Mouse (Mus musculus) kidney, embryonic 16.5 days (tissue): ENCODE data around the gene Hdac7. TPM values are rescaled to one million over a fixed set of nuclear protein-coding genes. Genes with fewer than 3 reads are reported as not detected.
A peak's percentile ranks its signal among the peaks of the same experiment; 100 is the strongest.

Experiments
- ATAC-seq: fragments of 200-750 bp; cut with Nextera tagmentation; 2 replicates; pipeline ENCODE4 v1.8.0; 2017; ENCODE audit warnings: moderate TSS enrichment; ENCODE audit not compliant: low FRiP score, low TSS enrichment
- H3K27ac ChIP-seq: fragments of 300-500 bp; sonication (generic); 2 replicates; pipeline ENCODE4 v1.5.1; 2014; ENCODE audit warnings: low read length
- H3K27me3 ChIP-seq: fragments of 300-500 bp; sonication (generic); 2 replicates; pipeline ENCODE4 v1.6.1; 2014; ENCODE audit warnings: low read length, control low read depth, mixed read lengths; ENCODE audit not compliant: insufficient read depth
- H3K36me3 ChIP-seq: fragments of 300-500 bp; sonication (generic); 2 replicates; pipeline ENCODE4 v1.6.1; 2014; ENCODE audit warnings: low read length, control low read depth, mixed read lengths; ENCODE audit not compliant: insufficient read depth
- H3K4me1 ChIP-seq: fragments of 300-500 bp; sonication (generic); 2 replicates; pipeline ENCODE4 v1.6.1; 2014; ENCODE audit warnings: low read length, control low read depth, mixed read lengths; ENCODE audit not compliant: insufficient read depth
- H3K4me2 ChIP-seq: fragments of 300-500 bp; sonication (generic); replicated peaks from 2 replicates; pipeline ENCODE4 v1.6.1; 2014; ENCODE audit warnings: low read depth, low read length
- H3K4me3 ChIP-seq: fragments of 300-500 bp; sonication (generic); 2 replicates; pipeline ENCODE4 v1.5.1; 2014; ENCODE audit warnings: mild to moderate bottlenecking, low read length
- H3K9ac ChIP-seq: fragments of 300-500 bp; sonication (generic); replicated peaks from 2 replicates; pipeline ENCODE4 v1.6.1; 2014; ENCODE audit warnings: low read length
- H3K9me3 ChIP-seq: fragments of 300-500 bp; sonication (generic); 2 replicates; pipeline ENCODE4 v1.6.1; 2016; ENCODE audit warnings: low read length, control low read depth
- WGBS: fragments of 180-500 bp; shearing (Covaris S2); extraction: QIAGEN DNeasy Blood & Tissue Kit; methylation state at CpG from one replicate; pipeline ENCODE4 v1.1.7; 2014; 5-methylcytosine and 5-hydroxymethylcytosine counted together
- polyA plus RNA-seq: library from polyadenylated mRNA; unstranded; fragments of >200 nt; fragmentation: Nextera tagmentation; extraction: Ambion mirVana; gene quantifications from 2 replicates; pipeline ENCODE4 v1.2.1, GENCODE M21; 2015

Gene Hdac7
- polyA plus RNA-seq, 1 experiment from 2014 or later: 37.3 TPM

GRCm38 (mm10) chr15:97799446-97799845, 44.9 kb downstream of the Hdac7 start:
- H3K9me3 ChIP-seq: no peaks in the 10 kb centered on the region
- ATAC-seq: no peak
- no peak overlapping the region for H3K27ac ChIP-seq
- H3K9ac ChIP-seq: no peak overlapping the region
- no peak overlapping the region for H3K4me3 ChIP-seq
- H3K27me3 ChIP-seq: no peaks in the 10 kb centered on the region
- no peak overlapping the region for H3K4me2 ChIP-seq
- 91% methylated on average over 11 of the region's 11 CpGs for WGBS
- H3K36me3 ChIP-seq: peaks cover 63% of the 10 kb centered on the region
- H3K4me1 ChIP-seq: no peaks in the 10 kb centered on the region

GRCm38 (mm10) chr15:97798134-97798533, 46.2 kb downstream of the Hdac7 start:
- no peak overlapping the region for H3K9ac ChIP-seq
- H3K9me3 ChIP-seq: no peaks in the 10 kb centered on the region
- H3K27me3 ChIP-seq: no peaks in the 10 kb centered on the region
- H3K36me3 ChIP-seq: peaks cover 76% of the 10 kb centered on the region
- no peak overlapping the region for H3K27ac ChIP-seq
- 68% methylated on average over 17 of the region's 17 CpGs for WGBS
- H3K4me1 ChIP-seq: no peaks in the 10 kb centered on the region
- ATAC-seq: no peak
- H3K4me3 ChIP-seq: no peak overlapping the region
- no peak overlapping the region for H3K4me2 ChIP-seq

- H3K9me3 ChIP-seq: no peaks in the 10 kb centered on the region
- H3K9ac ChIP-seq: no peak overlapping the region
- no peak overlapping the region for H3K4me2 ChIP-seq
- no peak for ATAC-seq
- no peaks in the 10 kb centered on the region for H3K27me3 ChIP-seq
- H3K36me3 ChIP-seq: peaks cover 82% of the 10 kb centered on the region
- H3K4me1 ChIP-seq: no peaks in the 10 kb centered on the region
- H3K27ac ChIP-seq: no peak overlapping the region
- WGBS: 94% methylated on average over 17 of the region's 17 CpGs
- H3K4me3 ChIP-seq: no peak overlapping the region
Measured at GRCm38 (mm10) chr15:97796674-97797310, 47.5 kb downstream of the Hdac7 start.

- Histone ChIP-seq H3K27ac (no peak overlapping the region), H3K4me1 (no peaks in the 10 kb centered on the region), H3K9me3 (no peaks in the 10 kb centered on the region), H3K4me2 (no peak overlapping the region), H3K27me3 (no peaks in the 10 kb centered on the region), H3K9ac (no peak overlapping the region), H3K4me3 (no peak overlapping the region), H3K36me3 (peaks cover 82% of the 10 kb centered on the region)
- ATAC-seq: no peak
- WGBS: 94% methylated on average over 10 of the region's 10 CpGs
Measured at GRCm38 (mm10) chr15:97795559-97796235, 48.6 kb downstream of the Hdac7 start.

GRCm38 (mm10) chr15:97794268-97794667, 50.0 kb downstream of the Hdac7 start:
- Histone ChIP-seq H3K27me3 (no peaks in the 10 kb centered on the region), H3K9ac (no peak overlapping the region), H3K36me3 (peaks cover 70% of the 10 kb centered on the region), H3K4me2 (no peak overlapping the region), H3K27ac (no peak overlapping the region), H3K4me1 (no peaks in the 10 kb centered on the region), H3K4me3 (no peak overlapping the region), H3K9me3 (no peaks in the 10 kb centered on the region)
- ATAC-seq: no peak
- WGBS: 72% methylated on average over 5 of the region's 5 CpGs

- Histone ChIP-seq H3K9me3 (no peaks in the 10 kb centered on the region), H3K4me1 (0 out of 2 replicates have a peak, but pooled peaks cover 5% of the 10 kb centered on the region), H3K27ac (no peak overlapping the region), H3K27me3 (no peaks in the 10 kb centered on the region), H3K36me3 (peaks cover 65% of the 10 kb centered on the region), H3K9ac (no peak overlapping the region), H3K4me3 (no peak overlapping the region), H3K4me2 (no peak overlapping the region)
- WGBS: 85% methylated on average over 18 of the region's 18 CpGs
- ATAC-seq: no peak
Measured at GRCm38 (mm10) chr15:97793386-97794153, 50.7 kb downstream of the Hdac7 start.

GRCm38 (mm10) chr15:97791126-97791700, 53.1 kb downstream of the Hdac7 start:
- Histone ChIP-seq H3K4me1 (peaks cover 17% of the 10 kb centered on the region), H3K9me3 (no peaks in the 10 kb centered on the region), H3K4me3 (no peak overlapping the region), H3K27me3 (no peaks in the 10 kb centered on the region), H3K36me3 (peaks cover 49% of the 10 kb centered on the region), H3K4me2 (no peak overlapping the region), H3K9ac (no peak overlapping the region), H3K27ac (no peak overlapping the region)
- no peak for ATAC-seq
- 88% methylated on average over 11 of the region's 11 CpGs for WGBS

- no peak overlapping the region for H3K4me2 ChIP-seq
- H3K27me3 ChIP-seq: no peaks in the 10 kb centered on the region
- no peaks in the 10 kb centered on the region for H3K9me3 ChIP-seq
- H3K36me3 ChIP-seq: peaks cover 36% of the 10 kb centered on the region
- ATAC-seq: no peak
- H3K27ac ChIP-seq: no peak overlapping the region
- 58% methylated on average over 20 of the region's 20 CpGs for WGBS
- peaks cover 27% of the 10 kb centered on the region for H3K4me1 ChIP-seq
- no peak overlapping the region for H3K9ac ChIP-seq
- H3K4me3 ChIP-seq: no peak overlapping the region
Measured at GRCm38 (mm10) chr15:97789761-97790505, 54.4 kb downstream of the Hdac7 start.

GRCm38 (mm10) chr15:97788821-97789220, 55.5 kb downstream of the Hdac7 start:
- H3K9ac ChIP-seq: no peak overlapping the region
- no peak overlapping the region for H3K4me2 ChIP-seq
- no peaks in the 10 kb centered on the region for H3K9me3 ChIP-seq
- no peak overlapping the region for H3K4me3 ChIP-seq
- H3K27ac ChIP-seq: peak overlapping the region; percentile 8; the same call in 1 of the 2 replicates
- 48% methylated on average over 6 of the region's 6 CpGs for WGBS
- peaks cover 28% of the 10 kb centered on the region for H3K4me1 ChIP-seq
- no peak for ATAC-seq
- H3K27me3 ChIP-seq: no peaks in the 10 kb centered on the region
- H3K36me3 ChIP-seq: peaks cover 25% of the 10 kb centered on the region
